Mouse (Mus musculus): ENCODE data around the gene Dcdc2c. TPM values are rescaled to one million over a fixed set of nuclear protein-coding genes. Genes with fewer than 3 reads are reported as not detected.

Gene Dcdc2c
- polyA plus RNA-seq, 1 experiment from 2014 or later: not detected

GRCm38 (mm10) chr12:28431832-28432728 lies 120.1 kb downstream of the Dcdc2c start:
- H3K27ac ChIP-seq (ENCODE audit: low read length): no peak overlapping the region; the same call in 1 of the 2 replicates
- 0 out of 2 replicates have a peak overlapping the region, but pooled peaks have one; percentile 18 for H3K9ac ChIP-seq (replicated peaks; ENCODE audit: low read depth, low read length)
- H3K9me3 ChIP-seq (ENCODE audit: control insufficient read depth, low read depth, low read length): peaks cover 6% of the 10 kb centered on the region; the same call in 1 of the 2 replicates
- H3K36me3 ChIP-seq (ENCODE audit: control insufficient read depth, insufficient read depth, low read length): no peaks in the 10 kb centered on the region
- whole genome bisulfite sequencing: 5% methylated on average over 19 of the region's 19 CpGs
- no peaks in the 10 kb centered on the region for H3K27me3 ChIP-seq (ENCODE audit: control insufficient read depth, insufficient read depth, low read length)
- 0 out of 2 replicates have a peak, but pooled peaks have one; percentile 65 for ATAC-seq (ENCODE audit: insufficient number of reproducible peaks, insufficient read depth, low FRiP score, low read depth)
- peak overlapping the region; percentile 60 for H3K4me2 ChIP-seq (replicated peaks; ENCODE audit: low read depth, low read length)
- peak overlapping the region; percentile 28 for H3K4me3 ChIP-seq (ENCODE audit: low read depth, low read length)
- H3K4me1 ChIP-seq (ENCODE audit: control insufficient read depth, insufficient read depth, low read length): no peaks in the 10 kb centered on the region

- Histone ChIP-seq H3K9me3 (ENCODE audit: control insufficient read depth, low read depth, low read length) (peaks cover 6% of the 10 kb centered on the region; the same call in 1 of the 2 replicates), H3K4me3 (ENCODE audit: low read depth, low read length) (no peak overlapping the region), H3K4me2 (replicated peaks; ENCODE audit: low read depth, low read length) (no peak overlapping the region), H3K27me3 (ENCODE audit: control insufficient read depth, insufficient read depth, low read length) (no peaks in the 10 kb centered on the region), H3K27ac (ENCODE audit: low read length) (no peak overlapping the region), H3K4me1 (ENCODE audit: control insufficient read depth, insufficient read depth, low read length) (no peaks in the 10 kb centered on the region), H3K36me3 (ENCODE audit: control insufficient read depth, insufficient read depth, low read length) (no peaks in the 10 kb centered on the region), H3K9ac (replicated peaks; ENCODE audit: low read depth, low read length) (no peak overlapping the region)
- no peak for ATAC-seq (ENCODE audit: insufficient number of reproducible peaks, insufficient read depth, low FRiP score, low read depth)
- WGBS: 93% methylated on average over 5 of the region's 5 CpGs
These were observed 122.3 kb downstream of the Dcdc2c start for GRCm38 (mm10) chr12:28429856-28430255.

- H3K9me3 ChIP-seq (ENCODE audit: control insufficient read depth, low read depth, low read length): no peaks in the 10 kb centered on the region
- no peak overlapping the region for H3K4me2 ChIP-seq (replicated peaks; ENCODE audit: low read depth, low read length)
- no peaks in the 10 kb centered on the region for H3K36me3 ChIP-seq (ENCODE audit: control insufficient read depth, insufficient read depth, low read length)
- H3K27me3 ChIP-seq (ENCODE audit: control insufficient read depth, insufficient read depth, low read length): no peaks in the 10 kb centered on the region
- no peak overlapping the region for H3K4me3 ChIP-seq (ENCODE audit: low read depth, low read length)
- H3K4me1 ChIP-seq (ENCODE audit: control insufficient read depth, insufficient read depth, low read length): no peaks in the 10 kb centered on the region
- WGBS: 80% methylated on average over 4 of the region's 4 CpGs
- ATAC-seq (ENCODE audit: insufficient number of reproducible peaks, insufficient read depth, low FRiP score, low read depth): no peak
- H3K27ac ChIP-seq (ENCODE audit: low read length): no peak overlapping the region
- no peak overlapping the region for H3K9ac ChIP-seq (replicated peaks; ENCODE audit: low read depth, low read length)
These were observed 135.2 kb downstream of the Dcdc2c start for GRCm38 (mm10) chr12:28416957-28417356.

- Histone ChIP-seq H3K27ac (ENCODE audit: low read length) (no peak overlapping the region), H3K4me2 (replicated peaks; ENCODE audit: low read depth, low read length) (no peak overlapping the region), H3K4me1 (ENCODE audit: control insufficient read depth, insufficient read depth, low read length) (no peaks in the 10 kb centered on the region), H3K9ac (replicated peaks; ENCODE audit: low read depth, low read length) (no peak overlapping the region), H3K27me3 (ENCODE audit: control insufficient read depth, insufficient read depth, low read length) (no peaks in the 10 kb centered on the region), H3K4me3 (ENCODE audit: low read depth, low read length) (no peak overlapping the region), H3K9me3 (ENCODE audit: control insufficient read depth, low read depth, low read length) (no peaks in the 10 kb centered on the region), H3K36me3 (ENCODE audit: control insufficient read depth, insufficient read depth, low read length) (no peaks in the 10 kb centered on the region)
- ATAC-seq (ENCODE audit: insufficient number of reproducible peaks, insufficient read depth, low FRiP score, low read depth): no peak
- WGBS: 89% methylated on average over 10 of the region's 10 CpGs
These were observed 144.4 kb downstream of the Dcdc2c start for GRCm38 (mm10) chr12:28407656-28408405.

GRCm38 (mm10) chr12:28402256-28402655 lies 149.9 kb downstream of the Dcdc2c start:
- Histone ChIP-seq H3K9ac (replicated peaks; ENCODE audit: low read depth, low read length) (no peak overlapping the region), H3K36me3 (ENCODE audit: control insufficient read depth, insufficient read depth, low read length) (no peaks in the 10 kb centered on the region), H3K27ac (ENCODE audit: low read length) (no peak overlapping the region), H3K4me3 (ENCODE audit: low read depth, low read length) (no peak overlapping the region), H3K27me3 (ENCODE audit: control insufficient read depth, insufficient read depth, low read length) (no peaks in the 10 kb centered on the region), H3K4me2 (replicated peaks; ENCODE audit: low read depth, low read length) (no peak overlapping the region), H3K4me1 (ENCODE audit: control insufficient read depth, insufficient read depth, low read length) (no peaks in the 10 kb centered on the region), H3K9me3 (ENCODE audit: control insufficient read depth, low read depth, low read length) (no peaks in the 10 kb centered on the region)
- ATAC-seq (ENCODE audit: insufficient number of reproducible peaks, insufficient read depth, low FRiP score, low read depth): no peak
- WGBS: 90% methylated on average over 4 of the region's 4 CpGs

- WGBS: 69% methylated on average over 5 of the region's 5 CpGs
- Histone ChIP-seq H3K4me2 (replicated peaks; ENCODE audit: low read depth, low read length) (no peak overlapping the region), H3K9ac (replicated peaks; ENCODE audit: low read depth, low read length) (no peak overlapping the region), H3K9me3 (ENCODE audit: control insufficient read depth, low read depth, low read length) (no peaks in the 10 kb centered on the region), H3K36me3 (ENCODE audit: control insufficient read depth, insufficient read depth, low read length) (no peaks in the 10 kb centered on the region), H3K27me3 (ENCODE audit: control insufficient read depth, insufficient read depth, low read length) (no peaks in the 10 kb centered on the region), H3K27ac (ENCODE audit: low read length) (no peak overlapping the region), H3K4me3 (ENCODE audit: low read depth, low read length) (no peak overlapping the region), H3K4me1 (ENCODE audit: control insufficient read depth, insufficient read depth, low read length) (no peaks in the 10 kb centered on the region)
- no peak for ATAC-seq (ENCODE audit: insufficient number of reproducible peaks, insufficient read depth, low FRiP score, low read depth)
These were observed 150.8 kb downstream of the Dcdc2c start for GRCm38 (mm10) chr12:28401372-28401771.

GRCm38 (mm10) chr12:28392129-28392528 lies 160.1 kb downstream of the Dcdc2c start:
- no peak overlapping the region for H3K27ac ChIP-seq (ENCODE audit: low read length)
- no peak for ATAC-seq (ENCODE audit: insufficient number of reproducible peaks, insufficient read depth, low FRiP score, low read depth)
- H3K27me3 ChIP-seq (ENCODE audit: control insufficient read depth, insufficient read depth, low read length): no peaks in the 10 kb centered on the region
- H3K9me3 ChIP-seq (ENCODE audit: control insufficient read depth, low read depth, low read length): no peaks in the 10 kb centered on the region
- no peak overlapping the region for H3K9ac ChIP-seq (replicated peaks; ENCODE audit: low read depth, low read length)
- whole genome bisulfite sequencing: 34% methylated on average over 6 of the region's 6 CpGs
- H3K4me1 ChIP-seq (ENCODE audit: control insufficient read depth, insufficient read depth, low read length): no peaks in the 10 kb centered on the region
- H3K4me3 ChIP-seq (ENCODE audit: low read depth, low read length): no peak overlapping the region
- H3K36me3 ChIP-seq (ENCODE audit: control insufficient read depth, insufficient read depth, low read length): no peaks in the 10 kb centered on the region
- no peak overlapping the region for H3K4me2 ChIP-seq (replicated peaks; ENCODE audit: low read depth, low read length)
